Mouse (Mus musculus): ENCODE data around the gene Maml2. TPM values are rescaled to one million over a fixed set of nuclear protein-coding genes. Genes with fewer than 3 reads are reported as not detected.

The Maml2 gene
- 10 to 100 TPM; 12.3 to 19.2 TPM for polyA plus RNA-seq (2017; shearing (Covaris generic))

DNA sequence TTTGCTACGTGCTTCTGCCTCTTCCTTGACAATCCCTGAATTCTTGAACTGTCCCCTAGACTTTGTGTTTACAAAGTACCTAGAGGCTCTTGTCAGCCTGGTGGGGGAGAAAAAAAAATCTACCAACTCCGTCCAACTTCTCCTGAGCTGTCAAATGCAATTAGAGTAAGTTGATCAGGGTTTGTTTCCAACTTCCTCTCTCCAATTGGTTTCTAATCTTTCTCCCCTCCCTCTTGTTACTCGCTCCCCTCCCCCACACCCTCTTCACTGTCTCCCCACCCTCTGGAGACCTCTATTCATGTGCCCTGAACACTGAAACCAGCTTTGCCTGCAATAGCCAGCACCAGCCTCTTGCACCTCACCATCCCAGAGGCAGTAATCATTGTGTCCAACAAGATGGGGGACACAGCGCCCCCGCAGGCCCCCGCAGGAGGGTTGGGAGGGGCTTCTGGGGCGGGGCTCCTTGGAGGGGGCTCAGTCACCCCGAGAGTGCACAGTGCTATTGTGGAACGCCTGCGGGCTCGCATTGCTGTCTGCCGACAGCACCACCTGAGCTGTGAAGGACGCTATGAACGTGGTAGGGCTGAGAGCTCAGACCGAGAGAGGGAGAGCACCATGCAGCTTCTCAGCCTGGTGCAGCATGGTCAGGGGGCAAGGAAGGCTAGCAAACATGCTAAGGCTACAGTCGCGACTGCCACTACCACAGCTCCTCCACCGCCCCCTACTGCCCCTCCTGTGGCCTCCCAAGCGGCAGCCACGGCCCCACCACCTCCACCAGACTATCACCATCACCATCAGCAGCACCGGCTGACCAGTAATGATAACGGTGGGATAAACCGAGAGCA lies at the start of gene Maml2:
Maml2 (plus strand) TSS at position 290 of the 845 bp plus-strand sequence.

DNA sequence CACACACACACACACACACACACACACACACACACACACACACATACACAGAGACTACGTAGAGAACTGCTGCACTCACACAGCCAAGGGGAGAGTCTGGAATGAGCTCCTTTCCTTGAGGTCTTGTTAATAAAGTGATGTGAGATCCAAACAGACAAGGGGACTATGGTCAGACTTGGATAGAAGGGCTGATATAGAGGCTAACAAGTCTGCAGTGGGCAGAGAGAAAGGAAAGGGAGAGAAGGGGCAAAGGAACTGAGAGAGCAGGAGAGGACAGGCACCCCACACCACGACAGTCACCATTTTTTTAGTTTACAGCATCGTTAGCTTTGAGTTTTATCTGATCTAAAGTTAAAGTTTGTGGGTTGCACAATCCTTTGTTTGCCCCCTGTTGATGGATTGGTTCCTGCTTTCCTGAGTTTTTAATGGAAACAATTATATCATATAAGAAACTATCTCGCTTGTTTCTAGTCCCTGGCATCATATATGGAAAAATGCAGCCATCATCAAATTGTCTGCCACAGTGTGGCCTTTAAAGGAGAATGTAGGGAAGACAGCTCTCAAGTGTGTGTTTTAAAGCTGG lies 149.0 kb downstream of the Maml2 start, which contains the start of gene Gm17571:
Gm17571 (minus strand) TSS at position 51 of the 583 bp plus-strand sequence.

GRCm38 (mm10) chr9:13748404-13748797 lies 450.6 kb downstream of the Maml2 start, which contains the start of gene Mtmr2:
Gene Mtmr2 (plus strand): TSS chr9:13748410.

Other genes starting within 250 kb of the Maml2 start
- gene Jrkl, start 52.1 kb upstream of the Maml2 start, polyA plus RNA-seq (2017; shearing (Covaris generic)), result 1 to 10 TPM; 4.5 to 6.5 TPM
- 10 to 100 TPM; 35.0 to 61.9 TPM for gene Ccdc82, start 51.0 kb upstream of the Maml2 start, polyA plus RNA-seq (2017; shearing (Covaris generic))
- gene Gm17571, start 148.8 kb downstream of the Maml2 start, polyA plus RNA-seq (2017; shearing (Covaris generic)), result not detected